Mouse (Mus musculus) ES-E14 (cell line): ENCODE results near the gene Plekhh2. TPM values are rescaled to one million over a fixed set of nuclear protein-coding genes. Genes with fewer than 3 reads are reported as not detected.

Experiments used
- DNase-seq: peaks from one replicate; pipeline ENCODE4 v3.0.0-alpha.2; 2013; ENCODE audit warnings: low read depth, low spot score
- H3K27ac ChIP-seq: 2 replicates; pipeline ENCODE4 v1.5.1; 2012; ENCODE audit warnings: low read depth, mild to moderate bottlenecking, low read length, moderate library complexity, mixed read lengths; ENCODE audit not compliant: poor library complexity, insufficient read depth, severe bottlenecking
- H3K36me3 ChIP-seq: 2 replicates; pipeline ENCODE4 v1.6.1; 2012; ENCODE audit warnings: mild to moderate bottlenecking, low read length, moderate library complexity, mixed read lengths; ENCODE audit not compliant: control insufficient read depth, poor library complexity, insufficient read depth, severe bottlenecking
- H3K4me1 ChIP-seq, 2 experiments: fragments of 150-350 bp in 1 of 2; sonication (generic) in 1 of 2; 2 replicates each; pipeline ENCODE4 v1.6.1; 2012; ENCODE audit warnings: low read length in 2 of 2, mild to moderate bottlenecking in 1 of 2, mixed read lengths in 1 of 2; ENCODE audit not compliant: control insufficient read depth in 2 of 2, insufficient read depth in 2 of 2, poor library complexity in 1 of 2
- H3K4me3 ChIP-seq, 2 experiments: fragments of 150-350 bp in 1 of 2; sonication (generic) in 1 of 2; 2 replicates each; pipeline ENCODE4 v1.5.1; 2012; ENCODE audit warnings: low read length in 2 of 2, low read depth in 1 of 2, mild to moderate bottlenecking in 1 of 2, mixed read lengths in 1 of 2; ENCODE audit not compliant: insufficient read depth in 1 of 2, poor library complexity in 1 of 2, severe bottlenecking in 1 of 2
- H3K9ac ChIP-seq: 2 replicates; pipeline ENCODE4 v1.6.1; 2012; ENCODE audit warnings: low read depth, mild to moderate bottlenecking, low read length, mixed read lengths; ENCODE audit not compliant: poor library complexity, insufficient read depth, severe bottlenecking
- H3K9me3 ChIP-seq: fragments of 150-350 bp; sonication (generic); 2 replicates; pipeline ENCODE4 v1.6.1; 2012; ENCODE audit warnings: low read depth, mild to moderate bottlenecking, low read length; ENCODE audit not compliant: control insufficient read depth, insufficient read depth
- CHD2 ChIP-seq: IDR thresholded peaks from 2 replicates; pipeline ENCODE4 v1.6.1; 2014; ENCODE audit warnings: mild to moderate bottlenecking, low read depth, low read length, inconsistent platforms
- HCFC1 ChIP-seq: IDR thresholded peaks from 2 replicates; pipeline ENCODE4 v1.6.1; 2012; ENCODE audit warnings: low read length, inconsistent platforms, borderline replicate concordance; ENCODE audit not compliant: insufficient read depth
- MAFK ChIP-seq: IDR thresholded peaks from 2 replicates; pipeline ENCODE4 v1.6.1; 2014; ENCODE audit warnings: mild to moderate bottlenecking, low read depth, low read length, inconsistent platforms; ENCODE audit not compliant: insufficient read depth
- ZC3H11A ChIP-seq: IDR thresholded peaks from 2 replicates; pipeline ENCODE4 v1.6.1; 2012; ENCODE audit warnings: low read depth, mild to moderate bottlenecking, inconsistent platforms, low read length, borderline replicate concordance
- ZNF384 ChIP-seq: IDR thresholded peaks from 2 replicates; pipeline ENCODE4 v1.6.1; 2012; ENCODE audit warnings: low read depth, low read length, inconsistent platforms
- in situ Hi-C, 2 experiments: fragments of 600-800 bp; cut with MboI; formaldehyde crosslinking; loops; one replicate each; pipeline ENCODE4 v1.15.1; 2025; ENCODE audit warnings: low sequenced_read_pairs in 2 of 2, inconsistent platforms in 1 of 2; ENCODE audit not compliant: unreplicated experiment in 2 of 2
- total RNA-seq: library from RNA; depleted of rRNA; stranded (reverse); fragments of 300-350 nt; gene quantifications from 2 replicates; pipeline ENCODE4 v1.2.3, GENCODE M21; 2012

The Plekhh2 gene
- total RNA-seq, 1 experiment, result 4.0 TPM

DNA sequence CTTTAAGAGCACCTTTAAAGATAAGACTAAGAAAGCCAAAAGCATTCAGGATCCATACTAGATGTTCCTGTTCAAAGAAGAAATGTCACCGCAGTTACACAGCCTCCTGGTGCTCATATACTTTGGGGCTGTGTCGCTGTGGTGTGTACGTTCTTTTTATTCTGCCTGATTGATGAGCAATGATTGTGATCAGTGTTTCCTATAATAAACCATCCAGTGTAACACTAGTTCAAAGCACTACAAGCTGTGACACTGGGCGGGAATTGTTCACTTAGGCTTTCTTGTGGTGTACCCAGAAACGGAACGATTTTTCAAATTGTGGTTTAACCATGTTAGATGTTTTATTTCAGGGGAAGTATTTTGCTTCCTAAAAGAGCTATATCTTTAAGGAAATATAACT lies 120.1 kb downstream of the Plekhh2 start:
- H3K36me3 ChIP-seq, result no peaks in the 10 kb centered on the region
- H3K9me3 ChIP-seq, result no peaks in the 10 kb centered on the region
- H3K9ac ChIP-seq, result no peak overlapping the region
- H3K4me3 ChIP-seq, result no peak overlapping the region
- peaks cover 0 to 2% of the 10 kb centered on the region in 2 experiments; a peak in 1 of 4 replicates for H3K4me1 ChIP-seq
- in situ Hi-C loops, result no loop called here
- DNase-seq, result no peak
- no peak for TF ChIP-seq ZC3H11A
- TF ChIP-seq HCFC1, result no peak
- TF ChIP-seq CHD2, result no peak
- no peak for TF ChIP-seq MAFK
- no peak for TF ChIP-seq ZNF384
- H3K27ac ChIP-seq, result no peak overlapping the region

DNA sequence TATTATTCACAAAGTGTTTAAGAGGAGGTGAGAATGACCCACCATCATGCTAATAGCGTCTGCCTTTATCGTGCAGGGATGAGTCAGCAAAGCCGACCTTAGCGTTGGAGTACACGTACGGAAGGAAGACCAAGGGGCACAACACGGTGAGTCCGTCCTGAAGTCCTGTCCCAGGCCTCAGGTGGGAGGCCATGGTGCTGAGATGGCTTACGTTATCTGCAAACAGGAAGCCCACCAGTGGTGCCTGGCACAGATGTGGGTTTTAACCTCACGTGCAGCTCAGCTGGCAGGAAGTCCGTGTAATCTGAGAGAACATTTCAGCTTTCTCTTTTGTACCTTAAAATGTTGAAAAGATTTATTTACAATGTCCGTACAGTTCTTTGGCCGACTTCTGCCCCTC lies 121.7 kb downstream of the Plekhh2 start:
- H3K9ac ChIP-seq, result no peak overlapping the region
- no peak overlapping the region for H3K27ac ChIP-seq
- H3K9me3 ChIP-seq, result no peaks in the 10 kb centered on the region
- TF ChIP-seq ZC3H11A (no peak), MAFK (no peak), ZNF384 (no peak)
- no peaks in the 10 kb centered on the region for H3K36me3 ChIP-seq
- no peak for DNase-seq
- in situ Hi-C loops, result no loop called here
- peaks cover 0 to 4% of the 10 kb centered on the region in 2 experiments; a peak in 1 of 4 replicates for H3K4me1 ChIP-seq
- H3K4me3 ChIP-seq, result no peak overlapping the region

- Histone ChIP-seq H3K4me1 (peaks cover 0 to 4% of the 10 kb centered on the region in 2 experiments; a peak in 1 of 4 replicates), H3K9ac (no peak overlapping the region), H3K4me3 (no peak overlapping the region), H3K9me3 (no peaks in the 10 kb centered on the region), H3K27ac (no peak overlapping the region), H3K36me3 (no peaks in the 10 kb centered on the region)
- TF ChIP-seq ZNF384 (no peak), MAFK (no peak), ZC3H11A (no peak), HCFC1 (no peak), CHD2 (no peak)
- DNase-seq, result no peak
- in situ Hi-C loops, result no loop called here
Observed at GRCm38 (mm10) chr17:84636328-84636727, 124.6 kb downstream of the Plekhh2 start.

- Histone ChIP-seq H3K36me3 (no peaks in the 10 kb centered on the region), H3K4me3 (no peak overlapping the region), H3K9me3 (no peaks in the 10 kb centered on the region), H3K4me1 (peaks cover 0 to 4% of the 10 kb centered on the region in 2 experiments; a peak in 1 of 4 replicates), H3K9ac (no peak overlapping the region), H3K27ac (no peak overlapping the region)
- TF ChIP-seq HCFC1 (no peak), CHD2 (no peak), ZNF384 (no peak), MAFK (no peak), ZC3H11A (no peak)
- in situ Hi-C loops, result no loop called here
- no peak for DNase-seq
Observed at GRCm38 (mm10) chr17:84637971-84638370, 126.3 kb downstream of the Plekhh2 start.
